Mouse (Mus musculus) heart, embryonic 14.5 days (tissue): ENCODE results near the gene Prpf38b. TPM values are rescaled to one million over a fixed set of nuclear protein-coding genes. Genes with fewer than 3 reads are reported as not detected.
"Not testable (repeated sequence)": the region's sequence is repeated elsewhere in the genome, so short reads cannot be mapped to it uniquely, and the experiment has no call there.

Experiments used
- ATAC-seq: fragments of 200-750 bp; cut with Nextera tagmentation; 2 replicates; pipeline ENCODE4 v1.8.0; 2017; ENCODE audit warnings: low read depth, moderate TSS enrichment; ENCODE audit not compliant: insufficient number of reproducible peaks, insufficient read depth, low FRiP score
- H3K27ac ChIP-seq, 2 experiments: fragments of 200-500 bp in 1 of 2; fragments of 300-500 bp in 1 of 2; sonication (generic) in 1 of 2; replicated peaks in 1 of 2; 2 replicates each; pipeline ENCODE4 v1.5.1; 2012 to 2014; ENCODE audit warnings: low read depth in 2 of 2, low read length in 2 of 2, control low read depth in 1 of 2, mild to moderate bottlenecking in 1 of 2, mixed read lengths in 1 of 2; ENCODE audit not compliant: control insufficient read depth in 1 of 2, insufficient read depth in 1 of 2
- H3K27me3 ChIP-seq: fragments of 300-500 bp; sonication (generic); 2 replicates; pipeline ENCODE4 v1.6.1; 2014; ENCODE audit warnings: mild to moderate bottlenecking, low read length, control low read depth; ENCODE audit not compliant: control insufficient read depth, insufficient read depth
- H3K36me3 ChIP-seq: fragments of 300-500 bp; sonication (generic); 2 replicates; pipeline ENCODE4 v1.6.1; 2014; ENCODE audit warnings: mild to moderate bottlenecking, control low read depth, low read length, mixed read lengths; ENCODE audit not compliant: control insufficient read depth, insufficient read depth
- H3K4me1 ChIP-seq, 2 experiments: fragments of 200-500 bp in 1 of 2; fragments of 300-500 bp in 1 of 2; sonication (generic) in 1 of 2; 2 replicates each; pipeline ENCODE4 v1.6.1; 2012 to 2014; ENCODE audit warnings: low read length in 2 of 2, control low read depth in 1 of 2, mixed read lengths in 1 of 2; ENCODE audit not compliant: control insufficient read depth in 2 of 2, insufficient read depth in 2 of 2
- H3K4me2 ChIP-seq: fragments of 300-500 bp; sonication (generic); 2 replicates; pipeline ENCODE4 v1.6.1; 2014; ENCODE audit warnings: mild to moderate bottlenecking, low read length
- H3K4me3 ChIP-seq, 2 experiments: fragments of 200-500 bp in 1 of 2; fragments of 300-500 bp in 1 of 2; sonication (generic) in 1 of 2; 2 replicates each; pipeline ENCODE4 v1.5.1; 2012 to 2014; ENCODE audit warnings: low read length in 2 of 2, mild to moderate bottlenecking in 2 of 2, control low read depth in 1 of 2, low read depth in 1 of 2, moderate library complexity in 1 of 2; ENCODE audit not compliant: control insufficient read depth in 1 of 2, insufficient read depth in 1 of 2
- H3K9ac ChIP-seq: fragments of 300-500 bp; sonication (generic); 2 replicates; pipeline ENCODE4 v1.6.1; 2014; ENCODE audit warnings: mild to moderate bottlenecking, low read length
- H3K9me3 ChIP-seq: fragments of 300-500 bp; sonication (generic); 2 replicates; pipeline ENCODE4 v1.6.1; 2016; ENCODE audit warnings: low read length, control low read depth; ENCODE audit not compliant: control insufficient read depth
- WGBS: fragments of 180-500 bp; shearing (Covaris S2); extraction: QIAGEN DNeasy Blood & Tissue Kit; methylation state at CpG from one replicate; pipeline ENCODE4 v1.1.7; 2014; 5-methylcytosine and 5-hydroxymethylcytosine counted together
- polyA plus RNA-seq: library from polyadenylated mRNA; unstranded; fragments of >200 nt; fragmentation: Nextera tagmentation; extraction: Ambion mirVana; gene quantifications from 2 replicates; pipeline ENCODE4 v1.2.1, GENCODE M21; 2014

The Prpf38b gene
- polyA plus RNA-seq, 1 experiment from 2014 or later = 37.5 TPM

- 28% methylated on average over 9 of the region's 9 CpGs for WGBS
- Histone ChIP-seq H3K27me3 (no peaks in the 10 kb centered on the region), H3K4me2 (peak overlapping the region; percentile 40), H3K9me3 (no peaks in the 10 kb centered on the region), H3K4me3 (no peak overlapping the region), H3K4me1 (peaks cover 17 to 33% of the 10 kb centered on the region in 2 experiments), H3K9ac (no peak overlapping the region), H3K36me3 (no peaks in the 10 kb centered on the region), H3K27ac (peak overlapping the region; percentile 64 to 66; a peak in 3 of 4 replicates)
- peak; percentile 83 for ATAC-seq
These were observed 25.6 kb downstream of the Prpf38b start for GRCm38 (mm10) chr3:108885686-108886530.

GRCm38 (mm10) chr3:108884706-108885289 lies 26.7 kb downstream of the Prpf38b start:
- Histone ChIP-seq H3K4me1 (peaks cover 23 to 42% of the 10 kb centered on the region in 2 experiments), H3K36me3 (no peaks in the 10 kb centered on the region), H3K9ac (no peak overlapping the region), H3K27me3 (no peaks in the 10 kb centered on the region), H3K27ac (peak overlapping the region in 1 of 2 experiments; percentile 66; a peak in 2 of 4 replicates), H3K9me3 (no peaks in the 10 kb centered on the region), H3K4me3 (no peak overlapping the region), H3K4me2 (no peak overlapping the region)
- no peak for ATAC-seq
- WGBS = 63% methylated on average over 8 of the region's 8 CpGs

- H3K4me1 ChIP-seq = peaks cover 32 to 54% of the 10 kb centered on the region in 2 experiments
These were observed 28.5 kb downstream of the Prpf38b start for GRCm38 (mm10) chr3:108883067-108883466.

GRCm38 (mm10) chr3:108881873-108882272 lies 29.7 kb downstream of the Prpf38b start:
- H3K27me3 ChIP-seq, H3K4me3 ChIP-seq, ATAC-seq, H3K36me3 ChIP-seq, H3K9me3 ChIP-seq, H3K9ac ChIP-seq, H3K4me2 ChIP-seq: not testable (repeated sequence)
- H3K4me1 ChIP-seq = peaks cover 32 to 50% of the 10 kb centered on the region in 2 experiments
- H3K27ac ChIP-seq = peak overlapping the region; percentile 32 to 78; a peak in 2 of 4 replicates
- 48% methylated on average over 4 of the region's 4 CpGs for WGBS

More at GRCm38 (mm10) chr3:108883067-108883466, 28.5 kb downstream of the Prpf38b start:
- no peak overlapping the region for H3K9ac ChIP-seq
- no peaks in the 10 kb centered on the region for H3K36me3 ChIP-seq
- no peak overlapping the region for H3K27ac ChIP-seq
- no peak for ATAC-seq
- H3K9me3 ChIP-seq = no peaks in the 10 kb centered on the region
- 92% methylated on average over 2 of the region's 2 CpGs for WGBS
- no peak overlapping the region for H3K4me2 ChIP-seq
- H3K4me3 ChIP-seq = no peak overlapping the region
- H3K27me3 ChIP-seq = no peaks in the 10 kb centered on the region

GRCm38 (mm10) chr3:108880544-108881507 lies 30.7 kb downstream of the Prpf38b start:
- peak; percentile 44; the same call in 1 of the 2 replicates for ATAC-seq

GRCm38 (mm10) chr3:108879836-108880435 lies 31.6 kb downstream of the Prpf38b start:
- Histone ChIP-seq H3K27ac (no peak overlapping the region), H3K4me1 (peaks cover 24 to 32% of the 10 kb centered on the region in 2 experiments), H3K27me3 (no peaks in the 10 kb centered on the region), H3K9ac (no peak overlapping the region), H3K9me3 (no peaks in the 10 kb centered on the region), H3K36me3 (no peaks in the 10 kb centered on the region), H3K4me3 (no peak overlapping the region), H3K4me2 (no peak overlapping the region)
- 48% methylated on average over 5 of the region's 5 CpGs for WGBS
- ATAC-seq = no peak

More at GRCm38 (mm10) chr3:108880544-108881507, 30.7 kb downstream of the Prpf38b start:
- no peaks in the 10 kb centered on the region for H3K9me3 ChIP-seq
- no peaks in the 10 kb centered on the region for H3K36me3 ChIP-seq
- H3K9ac ChIP-seq = no peak overlapping the region
- H3K4me1 ChIP-seq = peaks cover 26 to 40% of the 10 kb centered on the region in 2 experiments
- H3K27ac ChIP-seq = peak overlapping the region; percentile 78 to 83
- H3K27me3 ChIP-seq = no peaks in the 10 kb centered on the region
- 36% methylated on average over 28 of the region's 28 CpGs for WGBS
- no peak overlapping the region for H3K4me3 ChIP-seq
- H3K4me2 ChIP-seq = peak overlapping the region; percentile 54

GRCm38 (mm10) chr3:108879129-108879528 lies 32.4 kb downstream of the Prpf38b start:
- Histone ChIP-seq H3K4me1 (peaks cover 22 to 32% of the 10 kb centered on the region in 2 experiments), H3K4me3 (no peak overlapping the region), H3K4me2 (no peak overlapping the region), H3K27ac (no peak overlapping the region), H3K36me3 (no peaks in the 10 kb centered on the region), H3K9me3 (no peaks in the 10 kb centered on the region), H3K27me3 (no peaks in the 10 kb centered on the region), H3K9ac (no peak overlapping the region)
- 23% methylated on average over 2 of the region's 2 CpGs for WGBS
- ATAC-seq = no peak
